Mouse (Mus musculus) lung, adult 2 months (tissue): ENCODE results near the gene Praf2. TPM values are rescaled to one million over a fixed set of nuclear protein-coding genes. Genes with fewer than 3 reads are reported as not detected.
A peak's percentile ranks its signal among the peaks of the same experiment; 100 is the strongest.

Experiments used
- DNase-seq: peaks from one replicate; pipeline ENCODE4 v3.0.0; 2022
- H3K4me1 ChIP-seq: fragments of 200-500 bp; 2 replicates; pipeline ENCODE4 v1.6.1; 2011; ENCODE audit warnings: low read length; ENCODE audit not compliant: control insufficient read depth, insufficient read depth
- H3K4me3 ChIP-seq: fragments of 200-500 bp; replicated peaks from 2 replicates; pipeline ENCODE3; 2011; ENCODE audit warnings: low read depth, mild to moderate bottlenecking, control low read depth, low read length; ENCODE audit errors: extremely low read depth
- CTCF ChIP-seq: fragments of 200-500 bp; IDR thresholded peaks from 2 replicates; pipeline ENCODE4 v1.5.1; 2011; ENCODE audit warnings: mild to moderate bottlenecking, low read length, control low read depth; ENCODE audit not compliant: insufficient read depth
- POLR2A ChIP-seq: fragments of 200-500 bp; IDR thresholded peaks from 2 replicates; pipeline ENCODE4 v1.6.1; 2011; ENCODE audit warnings: low read depth, mild to moderate bottlenecking, control low read depth, low read length, borderline replicate concordance; ENCODE audit errors: extremely low read depth
- whole genome bisulfite sequencing: fragments of 180-500 bp; shearing (Covaris S2); methylation state at CpG from one replicate; pipeline ENCODE4 v1.1.7; 2018; 5-methylcytosine and 5-hydroxymethylcytosine counted together
- polyA plus RNA-seq: library from polyadenylated mRNA; depleted of rRNA; stranded (reverse); fragments of >200 nt; gene quantifications from 2 replicates; pipeline ENCODE4 v1.2.3, GENCODE M21; 2012; rRNA removed

Gene Praf2
- 41.0 and 46.2 TPM in 2 replicates for polyA plus RNA-seq

- Histone ChIP-seq H3K4me1 (no peaks in the 10 kb centered on the region), H3K4me3 (peak within 1 kb of the TSS; percentile 57)
- peak; percentile 55; the same call in 1 of the 2 replicates for TF ChIP-seq POLR2A
- TF ChIP-seq CTCF = no peak
- WGBS = 25% methylated on average over 42 of the region's 42 CpGs
- DNase-seq = no peak
Measured at GRCm38 (mm10) chrX:7728215-7728921, at the start of gene Praf2. TSS of gene Praf2 (plus strand) at chrX:7728439.

GRCm38 (mm10) chrX:7678986-7679385 lies 49.3 kb upstream of the Praf2 start:
- Histone ChIP-seq H3K4me1 (no peaks in the 10 kb centered on the region), H3K4me3 (no peak overlapping the region)
- DNase-seq = no peak
- TF ChIP-seq POLR2A (no peak), CTCF (no peak)
- 33% methylated on average over 3 of the region's 3 CpGs for WGBS

GRCm38 (mm10) chrX:7679405-7680056 lies 48.7 kb upstream of the Praf2 start:
- no peak for TF ChIP-seq CTCF
- TF ChIP-seq POLR2A = peak; percentile 31; the same call in 1 of the 2 replicates
- 22% methylated on average over 27 of the region's 27 CpGs for WGBS
- Histone ChIP-seq H3K4me1 (no peaks in the 10 kb centered on the region), H3K4me3 (peak overlapping the region; percentile 41)
- DNase-seq = peak; percentile 83

- 31% methylated on average over 12 of the region's 12 CpGs for WGBS
- Histone ChIP-seq H3K4me3 (peak overlapping the region; percentile 41), H3K4me1 (no peaks in the 10 kb centered on the region)
- TF ChIP-seq CTCF (no peak), POLR2A (no peak)
- no peak for DNase-seq
Measured at GRCm38 (mm10) chrX:7680057-7680412, 48.2 kb upstream of the Praf2 start.

GRCm38 (mm10) chrX:7680864-7681263 lies 47.4 kb upstream of the Praf2 start, which contains the start of gene Magix:
TSS of gene Magix (minus strand) at chrX:7681251.
- peak; percentile 41 for DNase-seq
- Histone ChIP-seq H3K4me3 (peak within 1 kb of the TSS; percentile 41), H3K4me1 (no peaks in the 10 kb centered on the region)
- 54% methylated on average over 14 of the region's 14 CpGs for WGBS
- TF ChIP-seq POLR2A = no peak
- TF ChIP-seq CTCF = no peak

GRCm38 (mm10) chrX:7688321-7688720 lies 39.9 kb upstream of the Praf2 start:
- 92% methylated on average over 2 of the region's 2 CpGs for WGBS
- H3K4me1 ChIP-seq = no peaks in the 10 kb centered on the region
- DNase-seq = no peak
- no peak overlapping the region for H3K4me3 ChIP-seq
- TF ChIP-seq POLR2A (no peak), CTCF (no peak)

GRCm38 (mm10) chrX:7690486-7690885 lies 37.8 kb upstream of the Praf2 start:
- TF ChIP-seq CTCF = no peak
- TF ChIP-seq POLR2A = no peak
- 50% methylated on average over 3 of the region's 3 CpGs for WGBS
- H3K4me1 ChIP-seq = no peaks in the 10 kb centered on the region
- DNase-seq = no peak
- H3K4me3 ChIP-seq = no peak overlapping the region

GRCm38 (mm10) chrX:7692862-7693261 lies 35.4 kb upstream of the Praf2 start:
- whole genome bisulfite sequencing = 40% methylated on average over 4 of the region's 4 CpGs
- DNase-seq = no peak
- no peak overlapping the region for H3K4me3 ChIP-seq
- TF ChIP-seq CTCF = peak; percentile 28; the same call in 1 of the 2 replicates
- no peak for TF ChIP-seq POLR2A
- no peaks in the 10 kb centered on the region for H3K4me1 ChIP-seq

- Histone ChIP-seq H3K4me1 (no peaks in the 10 kb centered on the region), H3K4me3 (no peak overlapping the region)
- no peak for DNase-seq
- WGBS = 40% methylated on average over 6 of the region's 6 CpGs
- TF ChIP-seq CTCF (no peak), POLR2A (no peak)
Measured at GRCm38 (mm10) chrX:7696520-7696919, 31.7 kb upstream of the Praf2 start.
